Mouse (Mus musculus): ENCODE results near the gene Majin. TPM values are rescaled to one million over a fixed set of nuclear protein-coding genes. Genes with fewer than 3 reads are reported as not detected.

The Majin gene
- polyA plus RNA-seq (2014; fragmentation: Illumina TruSeq; extraction: RNeasy Lipid Tissue Mini Kit (QIAGEN cat#74804); ENCODE audit: low read depth, low replicate concordance) = not detected

GRCm38 (mm10) chr19:6184131-6184530 is at the start of gene Majin:
Majin (plus strand) TSS chr19:6184388.

GRCm38 (mm10) chr19:6140678-6141393 is 43.4 kb upstream of the Majin start, which contains the start of gene Batf2:
Batf2 (plus strand) TSS chr19:6140983.

GRCm38 (mm10) chr19:6141394-6141749 is 42.8 kb upstream of the Majin start, which contains the start of gene Arl2:
Arl2 (minus strand) TSS chr19:6141548.

GRCm38 (mm10) chr19:6226135-6226534 is 41.9 kb downstream of the Majin start, which contains the start of gene Gpha2:
Gpha2 (plus strand) TSS chr19:6226380.

GRCm38 (mm10) chr19:6235084-6236052 is 51.2 kb downstream of the Majin start, which contains the start of gene Ppp2r5b:
Ppp2r5b (minus strand) TSS chr19:6235872.

GRCm38 (mm10) chr19:6241274-6242107 is 57.3 kb downstream of the Majin start, which contains the start of gene Atg2a:
Atg2a (plus strand) TSS chr19:6241668.

Other genes starting within 250 kb of the Majin start
- 15.0 TPM for gene Pola2, start 220.2 kb upstream of the Majin start, polyA plus RNA-seq (2014; fragmentation: Illumina TruSeq; extraction: RNeasy Lipid Tissue Mini Kit (QIAGEN cat#74804); ENCODE audit: low read depth, low replicate concordance)
- gene Slc22a20, start 198.2 kb upstream of the Majin start, polyA plus RNA-seq (2014; fragmentation: Illumina TruSeq; extraction: RNeasy Lipid Tissue Mini Kit (QIAGEN cat#74804); ENCODE audit: low read depth, low replicate concordance) = not detected
- gene Capn1, start 168.5 kb upstream of the Majin start, polyA plus RNA-seq (2014; fragmentation: Illumina TruSeq; extraction: RNeasy Lipid Tissue Mini Kit (QIAGEN cat#74804); ENCODE audit: low read depth, low replicate concordance) = 16.4 TPM
- gene Syvn1, start 137.8 kb upstream of the Majin start, polyA plus RNA-seq (2014; fragmentation: Illumina TruSeq; extraction: RNeasy Lipid Tissue Mini Kit (QIAGEN cat#74804); ENCODE audit: low read depth, low replicate concordance) = 20.9 TPM
- 46.2 TPM for gene Mrpl49, start 126.6 kb upstream of the Majin start, polyA plus RNA-seq (2014; fragmentation: Illumina TruSeq; extraction: RNeasy Lipid Tissue Mini Kit (QIAGEN cat#74804); ENCODE audit: low read depth, low replicate concordance)
- 507 TPM for gene Fau, start 126.5 kb upstream of the Majin start, polyA plus RNA-seq (2014; fragmentation: Illumina TruSeq; extraction: RNeasy Lipid Tissue Mini Kit (QIAGEN cat#74804); ENCODE audit: low read depth, low replicate concordance)
- 8.5 TPM for gene Znhit2, start 123.2 kb upstream of the Majin start, polyA plus RNA-seq (2014; fragmentation: Illumina TruSeq; extraction: RNeasy Lipid Tissue Mini Kit (QIAGEN cat#74804); ENCODE audit: low read depth, low replicate concordance)
- 6.3 TPM for gene Tm7sf2, start 116.0 kb upstream of the Majin start, polyA plus RNA-seq (2014; fragmentation: Illumina TruSeq; extraction: RNeasy Lipid Tissue Mini Kit (QIAGEN cat#74804); ENCODE audit: low read depth, low replicate concordance)
- 20.9 TPM for gene Vps51, start 107.2 kb upstream of the Majin start, polyA plus RNA-seq (2014; fragmentation: Illumina TruSeq; extraction: RNeasy Lipid Tissue Mini Kit (QIAGEN cat#74804); ENCODE audit: low read depth, low replicate concordance)
- gene Tmem262, start 104.4 kb upstream of the Majin start, polyA plus RNA-seq (2014; fragmentation: Illumina TruSeq; extraction: RNeasy Lipid Tissue Mini Kit (QIAGEN cat#74804); ENCODE audit: low read depth, low replicate concordance) = not detected
- not detected for gene Gm28374, start 102.1 kb upstream of the Majin start, polyA plus RNA-seq (2014; fragmentation: Illumina TruSeq; extraction: RNeasy Lipid Tissue Mini Kit (QIAGEN cat#74804); ENCODE audit: low read depth, low replicate concordance)
- gene Zfpl1, start 99.4 kb upstream of the Majin start, polyA plus RNA-seq (2014; fragmentation: Illumina TruSeq; extraction: RNeasy Lipid Tissue Mini Kit (QIAGEN cat#74804); ENCODE audit: low read depth, low replicate concordance) = 21.3 TPM
- gene Cdca5, start 99.4 kb upstream of the Majin start, polyA plus RNA-seq (2014; fragmentation: Illumina TruSeq; extraction: RNeasy Lipid Tissue Mini Kit (QIAGEN cat#74804); ENCODE audit: low read depth, low replicate concordance) = not detected
- gene AC131692.1, start 90.0 kb upstream of the Majin start, polyA plus RNA-seq (2014; fragmentation: Illumina TruSeq; extraction: RNeasy Lipid Tissue Mini Kit (QIAGEN cat#74804); ENCODE audit: low read depth, low replicate concordance) = not detected
- not detected for gene Naaladl1, start 78.6 kb upstream of the Majin start, polyA plus RNA-seq (2014; fragmentation: Illumina TruSeq; extraction: RNeasy Lipid Tissue Mini Kit (QIAGEN cat#74804); ENCODE audit: low read depth, low replicate concordance)
- 10.2 TPM for gene Sac3d1, start 65.7 kb upstream of the Majin start, polyA plus RNA-seq (2014; fragmentation: Illumina TruSeq; extraction: RNeasy Lipid Tissue Mini Kit (QIAGEN cat#74804); ENCODE audit: low read depth, low replicate concordance)
- 20.5 TPM for gene Snx15, start 56.1 kb upstream of the Majin start, polyA plus RNA-seq (2014; fragmentation: Illumina TruSeq; extraction: RNeasy Lipid Tissue Mini Kit (QIAGEN cat#74804); ENCODE audit: low read depth, low replicate concordance)
- gene Batf2, start 43.4 kb upstream of the Majin start, polyA plus RNA-seq (2014; fragmentation: Illumina TruSeq; extraction: RNeasy Lipid Tissue Mini Kit (QIAGEN cat#74804); ENCODE audit: low read depth, low replicate concordance) = 0.92 TPM
- 55.0 TPM for gene Arl2, start 42.8 kb upstream of the Majin start, polyA plus RNA-seq (2014; fragmentation: Illumina TruSeq; extraction: RNeasy Lipid Tissue Mini Kit (QIAGEN cat#74804); ENCODE audit: low read depth, low replicate concordance)
- gene Gpha2, start 42.0 kb downstream of the Majin start, polyA plus RNA-seq (2014; fragmentation: Illumina TruSeq; extraction: RNeasy Lipid Tissue Mini Kit (QIAGEN cat#74804); ENCODE audit: low read depth, low replicate concordance) = not detected
- gene Ppp2r5b, start 51.5 kb downstream of the Majin start, polyA plus RNA-seq (2014; fragmentation: Illumina TruSeq; extraction: RNeasy Lipid Tissue Mini Kit (QIAGEN cat#74804); ENCODE audit: low read depth, low replicate concordance) = 33.6 TPM
- 15.8 TPM for gene Atg2a, start 57.3 kb downstream of the Majin start, polyA plus RNA-seq (2014; fragmentation: Illumina TruSeq; extraction: RNeasy Lipid Tissue Mini Kit (QIAGEN cat#74804); ENCODE audit: low read depth, low replicate concordance)
- 57.4 TPM for gene Ehd1, start 92.3 kb downstream of the Majin start, polyA plus RNA-seq (2014; fragmentation: Illumina TruSeq; extraction: RNeasy Lipid Tissue Mini Kit (QIAGEN cat#74804); ENCODE audit: low read depth, low replicate concordance)
- 12.6 TPM for gene Cdc42bpg, start 122.1 kb downstream of the Majin start, polyA plus RNA-seq (2014; fragmentation: Illumina TruSeq; extraction: RNeasy Lipid Tissue Mini Kit (QIAGEN cat#74804); ENCODE audit: low read depth, low replicate concordance)
- 12.5 TPM for gene Men1, start 150.6 kb downstream of the Majin start, polyA plus RNA-seq (2014; fragmentation: Illumina TruSeq; extraction: RNeasy Lipid Tissue Mini Kit (QIAGEN cat#74804); ENCODE audit: low read depth, low replicate concordance)
- gene Map4k2, start 156.7 kb downstream of the Majin start, polyA plus RNA-seq (2014; fragmentation: Illumina TruSeq; extraction: RNeasy Lipid Tissue Mini Kit (QIAGEN cat#74804); ENCODE audit: low read depth, low replicate concordance) = 54.9 TPM
- gene Sf1, start 179.3 kb downstream of the Majin start, polyA plus RNA-seq (2014; fragmentation: Illumina TruSeq; extraction: RNeasy Lipid Tissue Mini Kit (QIAGEN cat#74804); ENCODE audit: low read depth, low replicate concordance) = 122 TPM
- gene Pygm, start 200.0 kb downstream of the Majin start, polyA plus RNA-seq (2014; fragmentation: Illumina TruSeq; extraction: RNeasy Lipid Tissue Mini Kit (QIAGEN cat#74804); ENCODE audit: low read depth, low replicate concordance) = 971 TPM
- 54.6 TPM for gene Rasgrp2, start 215.0 kb downstream of the Majin start, polyA plus RNA-seq (2014; fragmentation: Illumina TruSeq; extraction: RNeasy Lipid Tissue Mini Kit (QIAGEN cat#74804); ENCODE audit: low read depth, low replicate concordance)
- gene Nrxn2, start 234.3 kb downstream of the Majin start, polyA plus RNA-seq (2014; fragmentation: Illumina TruSeq; extraction: RNeasy Lipid Tissue Mini Kit (QIAGEN cat#74804); ENCODE audit: low read depth, low replicate concordance) = 2.9 TPM

Measured in heart, adult 10 weeks (tissue).